Mouse (Mus musculus): ENCODE results near the gene Tmem132d. TPM values are rescaled to one million over a fixed set of nuclear protein-coding genes. Genes with fewer than 3 reads are reported as not detected.
"Not testable (repeated sequence)": the region's sequence is repeated elsewhere in the genome, so short reads cannot be mapped to it uniquely, and the experiment has no call there.

The Tmem132d gene
- polyA plus RNA-seq, 1 experiment from 2014 or later: 0.56 TPM

- DNase-seq (ENCODE audit: low spot score): peak; percentile 42
- H3K4me2 ChIP-seq (ENCODE audit: low read depth, low read length): no peak overlapping the region
- H3K27me3 ChIP-seq (ENCODE audit: control insufficient read depth, insufficient read depth, low read length): no peaks in the 10 kb centered on the region
- no peak overlapping the region for H3K9ac ChIP-seq (replicated peaks; ENCODE audit: low read length)
- ATAC-seq (replicated peaks; ENCODE audit: insufficient number of reproducible peaks, low FRiP score, low TSS enrichment, low read depth): no peak
- 33% methylated on average over 8 of the region's 8 CpGs for WGBS
- no peaks in the 10 kb centered on the region for H3K9me3 ChIP-seq (replicated peaks; ENCODE audit: control insufficient read depth, low read length)
- no peaks in the 10 kb centered on the region for H3K4me1 ChIP-seq (ENCODE audit: control insufficient read depth, insufficient read depth, low read length)
- H3K4me3 ChIP-seq (ENCODE audit: low read depth, low read length): no peak overlapping the region
- no peak overlapping the region for H3K27ac ChIP-seq (replicated peaks; ENCODE audit: low read depth, low read length)
- H3K36me3 ChIP-seq (replicated peaks; ENCODE audit: control insufficient read depth, insufficient read depth, low read depth, low read length): no peaks in the 10 kb centered on the region
These were observed 485.6 kb downstream of the Tmem132d start for GRCm38 (mm10) chr5:127947275-127947674.

GRCm38 (mm10) chr5:127942171-127942570 is 490.7 kb downstream of the Tmem132d start:
- WGBS: 77% methylated on average over 3 of the region's 3 CpGs
- not testable (repeated sequence) for H3K9me3 ChIP-seq (replicated peaks; ENCODE audit: control insufficient read depth, low read length); H3K9ac ChIP-seq (replicated peaks; ENCODE audit: low read length); H3K4me3 ChIP-seq (ENCODE audit: low read depth, low read length); ATAC-seq (replicated peaks; ENCODE audit: insufficient number of reproducible peaks, low FRiP score, low TSS enrichment, low read depth); H3K4me2 ChIP-seq (ENCODE audit: low read depth, low read length); DNase-seq (ENCODE audit: low spot score); H3K4me1 ChIP-seq (ENCODE audit: control insufficient read depth, insufficient read depth, low read length); H3K27me3 ChIP-seq (ENCODE audit: control insufficient read depth, insufficient read depth, low read length); H3K27ac ChIP-seq (replicated peaks; ENCODE audit: low read depth, low read length); H3K36me3 ChIP-seq (replicated peaks; ENCODE audit: control insufficient read depth, insufficient read depth, low read depth, low read length)

- WGBS: 78% methylated on average over 3 of the region's 3 CpGs
- ATAC-seq (replicated peaks; ENCODE audit: insufficient number of reproducible peaks, low FRiP score, low TSS enrichment, low read depth): no peak
These were observed 495.0 kb downstream of the Tmem132d start for GRCm38 (mm10) chr5:127937914-127938313.

GRCm38 (mm10) chr5:127929687-127930086 is 503.2 kb downstream of the Tmem132d start:
- WGBS: 80% methylated on average over 14 of the region's 14 CpGs

More at GRCm38 (mm10) chr5:127937914-127938313, 495.0 kb downstream of the Tmem132d start:
- Histone ChIP-seq H3K4me2 (ENCODE audit: low read depth, low read length) (no peak overlapping the region), H3K27ac (replicated peaks; ENCODE audit: low read depth, low read length) (no peak overlapping the region), H3K9me3 (replicated peaks; ENCODE audit: control insufficient read depth, low read length) (no peaks in the 10 kb centered on the region; the same call in 1 of the 2 replicates), H3K27me3 (ENCODE audit: control insufficient read depth, insufficient read depth, low read length) (no peaks in the 10 kb centered on the region), H3K9ac (replicated peaks; ENCODE audit: low read length) (no peak overlapping the region), H3K36me3 (replicated peaks; ENCODE audit: control insufficient read depth, insufficient read depth, low read depth, low read length) (no peaks in the 10 kb centered on the region), H3K4me1 (ENCODE audit: control insufficient read depth, insufficient read depth, low read length) (no peaks in the 10 kb centered on the region), H3K4me3 (ENCODE audit: low read depth, low read length) (no peak overlapping the region)
- no peak for DNase-seq (ENCODE audit: low spot score)

GRCm38 (mm10) chr5:127926686-127927085 is 506.2 kb downstream of the Tmem132d start:
- Histone ChIP-seq H3K4me1 (ENCODE audit: control insufficient read depth, insufficient read depth, low read length) (no peaks in the 10 kb centered on the region), H3K9me3 (replicated peaks; ENCODE audit: control insufficient read depth, low read length) (no peaks in the 10 kb centered on the region), H3K4me2 (ENCODE audit: low read depth, low read length) (no peak overlapping the region), H3K27me3 (ENCODE audit: control insufficient read depth, insufficient read depth, low read length) (no peaks in the 10 kb centered on the region), H3K9ac (replicated peaks; ENCODE audit: low read length) (no peak overlapping the region), H3K27ac (replicated peaks; ENCODE audit: low read depth, low read length) (no peak overlapping the region), H3K4me3 (ENCODE audit: low read depth, low read length) (no peak overlapping the region), H3K36me3 (replicated peaks; ENCODE audit: control insufficient read depth, insufficient read depth, low read depth, low read length) (no peaks in the 10 kb centered on the region)
- DNase-seq (ENCODE audit: low spot score) (no peak), ATAC-seq (replicated peaks; ENCODE audit: insufficient number of reproducible peaks, low FRiP score, low TSS enrichment, low read depth) (no peak)
- WGBS: 77% methylated on average over 2 of the region's 2 CpGs

More at GRCm38 (mm10) chr5:127929687-127930086, 503.2 kb downstream of the Tmem132d start:
- DNase-seq (ENCODE audit: low spot score) (no peak), ATAC-seq (replicated peaks; ENCODE audit: insufficient number of reproducible peaks, low FRiP score, low TSS enrichment, low read depth) (no peak)
- Histone ChIP-seq H3K27ac (replicated peaks; ENCODE audit: low read depth, low read length) (no peak overlapping the region), H3K27me3 (ENCODE audit: control insufficient read depth, insufficient read depth, low read length) (no peaks in the 10 kb centered on the region), H3K9me3 (replicated peaks; ENCODE audit: control insufficient read depth, low read length) (no peaks in the 10 kb centered on the region), H3K9ac (replicated peaks; ENCODE audit: low read length) (no peak overlapping the region), H3K4me3 (ENCODE audit: low read depth, low read length) (no peak overlapping the region), H3K36me3 (replicated peaks; ENCODE audit: control insufficient read depth, insufficient read depth, low read depth, low read length) (no peaks in the 10 kb centered on the region), H3K4me2 (ENCODE audit: low read depth, low read length) (no peak overlapping the region), H3K4me1 (ENCODE audit: control insufficient read depth, insufficient read depth, low read length) (no peaks in the 10 kb centered on the region)

- DNase-seq (ENCODE audit: low spot score) (no peak), ATAC-seq (replicated peaks; ENCODE audit: insufficient number of reproducible peaks, low FRiP score, low TSS enrichment, low read depth) (no peak)
- WGBS: 33% methylated on average over 3 of the region's 3 CpGs
- H3K9me3 ChIP-seq (replicated peaks; ENCODE audit: control insufficient read depth, low read length): no peaks in the 10 kb centered on the region
- H3K9ac ChIP-seq (replicated peaks; ENCODE audit: low read length): no peak overlapping the region
- H3K4me2 ChIP-seq (ENCODE audit: low read depth, low read length): no peak overlapping the region
- H3K27me3 ChIP-seq (ENCODE audit: control insufficient read depth, insufficient read depth, low read length): no peaks in the 10 kb centered on the region
- H3K36me3 ChIP-seq (replicated peaks; ENCODE audit: control insufficient read depth, insufficient read depth, low read depth, low read length): no peaks in the 10 kb centered on the region
- no peaks in the 10 kb centered on the region for H3K4me1 ChIP-seq (ENCODE audit: control insufficient read depth, insufficient read depth, low read length)
- no peak overlapping the region for H3K4me3 ChIP-seq (ENCODE audit: low read depth, low read length)
- H3K27ac ChIP-seq (replicated peaks; ENCODE audit: low read depth, low read length): no peak overlapping the region
These were observed 508.8 kb downstream of the Tmem132d start for GRCm38 (mm10) chr5:127924106-127924505.

GRCm38 (mm10) chr5:127919171-127919570 is 513.7 kb downstream of the Tmem132d start:
- H3K36me3 ChIP-seq (replicated peaks; ENCODE audit: control insufficient read depth, insufficient read depth, low read depth, low read length): no peaks in the 10 kb centered on the region
- H3K9ac ChIP-seq (replicated peaks; ENCODE audit: low read length): no peak overlapping the region
- H3K9me3 ChIP-seq (replicated peaks; ENCODE audit: control insufficient read depth, low read length): no peaks in the 10 kb centered on the region
- no peak overlapping the region for H3K4me3 ChIP-seq (ENCODE audit: low read depth, low read length)
- ATAC-seq (replicated peaks; ENCODE audit: insufficient number of reproducible peaks, low FRiP score, low TSS enrichment, low read depth) (no peak), DNase-seq (ENCODE audit: low spot score) (no peak)
- H3K27me3 ChIP-seq (ENCODE audit: control insufficient read depth, insufficient read depth, low read length): no peaks in the 10 kb centered on the region
- H3K27ac ChIP-seq (replicated peaks; ENCODE audit: low read depth, low read length): no peak overlapping the region
- H3K4me2 ChIP-seq (ENCODE audit: low read depth, low read length): no peak overlapping the region
- H3K4me1 ChIP-seq (ENCODE audit: control insufficient read depth, insufficient read depth, low read length): no peaks in the 10 kb centered on the region
- WGBS: 63% methylated on average over 1 of the region's 1 CpGs

- ATAC-seq (replicated peaks; ENCODE audit: insufficient number of reproducible peaks, low FRiP score, low TSS enrichment, low read depth): no peak
- Histone ChIP-seq H3K4me1 (ENCODE audit: control insufficient read depth, insufficient read depth, low read length) (no peaks in the 10 kb centered on the region), H3K9ac (replicated peaks; ENCODE audit: low read length) (no peak overlapping the region), H3K4me3 (ENCODE audit: low read depth, low read length) (no peak overlapping the region), H3K27me3 (ENCODE audit: control insufficient read depth, insufficient read depth, low read length) (no peaks in the 10 kb centered on the region), H3K4me2 (ENCODE audit: low read depth, low read length) (no peak overlapping the region), H3K27ac (replicated peaks; ENCODE audit: low read depth, low read length) (no peak overlapping the region), H3K36me3 (replicated peaks; ENCODE audit: control insufficient read depth, insufficient read depth, low read depth, low read length) (no peaks in the 10 kb centered on the region), H3K9me3 (replicated peaks; ENCODE audit: control insufficient read depth, low read length) (no peaks in the 10 kb centered on the region)
- 86% methylated on average over 3 of the region's 3 CpGs for WGBS
- DNase-seq (ENCODE audit: low spot score): no peak
These were observed 514.5 kb downstream of the Tmem132d start for GRCm38 (mm10) chr5:127918376-127918775.
